Mouse (Mus musculus) G1E (cell line): ENCODE measurements at regions not wholly inside any gene's neighbourhood (a gene's known extent, or its start where the extent isn't known, plus 50 kb on each side); places are given as distances from the start of the nearest gene placed in this dataset.

Experiments used
- ATAC-seq: 2 replicates; pipeline ENCODE4 v1.8.0; 2016; ENCODE audit warnings: mild to moderate bottlenecking; ENCODE audit not compliant: insufficient number of reproducible peaks, poor library complexity, low FRiP score, severe bottlenecking; ENCODE audit errors: extremely low read depth
- DNase-seq: peaks from one replicate; pipeline ENCODE4 v3.0.0; 2012; ENCODE audit warnings: low spot score
- H3K27me3 ChIP-seq: 2 replicates; pipeline ENCODE4 v1.6.1; 2012; ENCODE audit warnings: mild to moderate bottlenecking, low read length, inconsistent platforms; ENCODE audit not compliant: insufficient read depth
- H3K36me3 ChIP-seq: replicated peaks from 2 replicates; pipeline ENCODE3; 2012; ENCODE audit warnings: mild to moderate bottlenecking, inconsistent platforms
- H3K4me1 ChIP-seq: 2 replicates; pipeline ENCODE4 v1.6.1; 2012; ENCODE audit warnings: low read depth, low read length, inconsistent platforms, mixed read lengths; ENCODE audit not compliant: insufficient read depth
- H3K4me3 ChIP-seq: 2 replicates; pipeline ENCODE4 v1.5.1; 2012; ENCODE audit warnings: low read depth, mild to moderate bottlenecking, inconsistent platforms, low read length, moderate library complexity, mixed read lengths
- H3K9me3 ChIP-seq: replicated peaks from 2 replicates; pipeline ENCODE4 v1.6.1; 2012; ENCODE audit warnings: inconsistent platforms
- CTCF ChIP-seq: IDR thresholded peaks from 2 replicates; pipeline ENCODE4 v1.5.1; 2012; ENCODE audit warnings: low read depth, low read length, inconsistent platforms, mixed read lengths
- GATA1 ChIP-seq: IDR thresholded peaks from 2 replicates; pipeline ENCODE4 v1.6.1; 2012; ENCODE audit warnings: borderline replicate concordance, low read length, inconsistent platforms, mixed read lengths
- GATA2 ChIP-seq: IDR thresholded peaks from 2 replicates; pipeline ENCODE4 v1.6.1; 2012; ENCODE audit warnings: low read depth, low read length, inconsistent platforms, borderline replicate concordance
- POLR2AphosphoS5 ChIP-seq: IDR thresholded peaks from 2 replicates; pipeline ENCODE4 v1.6.1; 2012; ENCODE audit warnings: low read depth, low read length, inconsistent platforms; ENCODE audit not compliant: insufficient replicate concordance
- TAL1 ChIP-seq: conservative IDR thresholded peaks from 2 replicates; pipeline ENCODE4 v1.6.1; 2012; ENCODE audit warnings: low read depth, low read length, inconsistent platforms, mixed read lengths

DNA sequence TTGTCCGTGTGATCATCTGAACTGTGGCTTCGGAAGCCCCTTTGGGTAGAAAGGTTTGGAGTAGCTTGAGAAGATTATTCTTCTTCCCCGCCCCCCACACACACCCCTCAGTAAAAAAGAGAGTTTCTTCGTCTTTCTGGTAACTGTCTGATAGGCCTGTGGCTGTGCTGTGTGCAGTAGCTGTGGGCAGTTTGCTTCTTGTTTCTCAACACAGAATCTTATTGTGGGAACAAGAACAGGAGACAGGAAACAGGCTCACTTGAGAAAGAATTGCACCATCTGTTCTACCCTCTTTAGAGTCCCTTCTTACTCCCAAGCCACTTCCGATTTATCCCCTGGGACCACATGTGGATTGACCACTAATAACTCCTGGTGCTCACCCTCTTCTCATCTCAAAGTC is 140.5 kb downstream of the BC067074 start:
- DNase-seq (no peak), ATAC-seq (no peak)
- H3K36me3 ChIP-seq, result no peaks in the 10 kb centered on the region
- H3K4me3 ChIP-seq, result no peak overlapping the region
- no peaks in the 10 kb centered on the region for H3K4me1 ChIP-seq
- no peak for TF ChIP-seq GATA2
- no peak for TF ChIP-seq GATA1
- no peak for TF ChIP-seq CTCF
- no peak for TF ChIP-seq POLR2AphosphoS5
- TF ChIP-seq TAL1, result no peak
- peaks cover 3% of the 10 kb centered on the region; the same call in 1 of the 2 replicates for H3K27me3 ChIP-seq
- no peaks in the 10 kb centered on the region for H3K9me3 ChIP-seq

DNA sequence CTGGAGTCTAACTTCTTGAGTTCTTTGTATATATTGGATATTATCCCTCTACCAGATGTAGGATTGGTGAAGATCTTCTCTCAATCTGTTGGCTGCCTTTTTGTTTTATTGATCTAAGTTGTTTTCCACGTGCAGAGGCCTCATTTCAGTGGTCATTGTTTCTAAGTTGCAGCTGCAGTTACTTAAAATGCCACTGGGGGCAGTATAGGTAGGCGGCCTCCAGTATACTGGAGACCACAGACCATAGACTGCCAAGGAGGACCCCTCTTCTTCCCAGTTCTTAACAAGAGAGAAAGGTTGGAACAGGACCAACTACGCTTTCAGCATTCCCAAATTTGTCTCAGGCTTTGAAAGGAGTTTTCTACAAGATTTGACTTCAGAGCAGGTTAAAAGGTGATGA is 136.7 kb downstream of the BC067074 start:
- TF ChIP-seq CTCF (no peak), TAL1 (no peak), POLR2AphosphoS5 (no peak), GATA1 (no peak), GATA2 (no peak)
- no peak for ATAC-seq

More for the DNA sequence above, 136.7 kb downstream of the BC067074 start:
- H3K4me1 ChIP-seq, result no peaks in the 10 kb centered on the region
- no peak overlapping the region for H3K4me3 ChIP-seq
- H3K36me3 ChIP-seq, result no peaks in the 10 kb centered on the region
- no peaks in the 10 kb centered on the region for H3K9me3 ChIP-seq
- peaks cover 6% of the 10 kb centered on the region for H3K27me3 ChIP-seq
- peak; percentile 3 for DNase-seq
